Mouse (Mus musculus): ENCODE measurements at regions not wholly inside any gene's neighbourhood (a gene's known extent, or its start where the extent isn't known, plus 50 kb on each side); places are given as distances from the start of the nearest gene placed in this dataset.

- no peak for TF ChIP-seq CTCF (IDR thresholded peaks at IDR 0.05; ENCODE audit: control insufficient read depth, insufficient read depth, insufficient read length)
- no peak for TF ChIP-seq MYOG (IDR thresholded peaks at IDR 0.05; ENCODE audit: control insufficient read depth, extremely low read depth, insufficient read length)
- TF ChIP-seq USF1 (IDR thresholded peaks at IDR 0.05; ENCODE audit: low read depth): no peak
- TF ChIP-seq MAX (IDR thresholded peaks at IDR 0.05): no peak
- TF ChIP-seq CEBPB (IDR thresholded peaks at IDR 0.05; ENCODE audit: low read depth): no peak
- no peak for TF ChIP-seq MYOD1 (IDR thresholded peaks at IDR 0.05; ENCODE audit: control insufficient read depth, insufficient read length, low read depth)
Observed at GRCm38 (mm10) chr17:83097998-83098397, 117.1 kb upstream of the Pkdcc start.
